Mouse (Mus musculus): Measurements from ENCODE around the gene Dpep2nb.
A peak's percentile ranks its signal among the peaks of the same experiment; 100 is the strongest.

Gene Dpep2nb

GRCm38 (mm10) chr8:105961536-105961935 lies 44.2 kb downstream of the Dpep2nb start:
- DNase-seq (ENCODE audit: extremely low read depth, low read depth) = peak; percentile 31

- DNase-seq (ENCODE audit: extremely low read depth, low read depth) = no peak
Observed at GRCm38 (mm10) chr8:105961101-105961500, 44.7 kb downstream of the Dpep2nb start.

- no peak for DNase-seq (ENCODE audit: extremely low read depth, low read depth)
Observed at GRCm38 (mm10) chr8:105959350-105959749, 46.4 kb downstream of the Dpep2nb start.

- DNase-seq (ENCODE audit: extremely low read depth, low read depth) = no peak
Observed at GRCm38 (mm10) chr8:105957813-105958212, 48.0 kb downstream of the Dpep2nb start.

- no peak for DNase-seq (ENCODE audit: extremely low read depth, low read depth)
Observed at GRCm38 (mm10) chr8:105956556-105956955, 49.2 kb downstream of the Dpep2nb start.

GRCm38 (mm10) chr8:105951057-105951659 lies 54.6 kb downstream of the Dpep2nb start:
- DNase-seq (ENCODE audit: extremely low read depth, low read depth) = no peak

- DNase-seq (ENCODE audit: extremely low read depth, low read depth) = no peak
Observed at GRCm38 (mm10) chr8:105949350-105949749, 56.4 kb downstream of the Dpep2nb start.
